Mouse (Mus musculus) A20 (cell line): Measurements from ENCODE around the gene Epha5.

Experiments used
- DNase-seq: peaks from one replicate; pipeline ENCODE4 v3.0.0-alpha.2; 2011; ENCODE audit warnings: low read depth, low spot score

Gene Epha5

DNA sequence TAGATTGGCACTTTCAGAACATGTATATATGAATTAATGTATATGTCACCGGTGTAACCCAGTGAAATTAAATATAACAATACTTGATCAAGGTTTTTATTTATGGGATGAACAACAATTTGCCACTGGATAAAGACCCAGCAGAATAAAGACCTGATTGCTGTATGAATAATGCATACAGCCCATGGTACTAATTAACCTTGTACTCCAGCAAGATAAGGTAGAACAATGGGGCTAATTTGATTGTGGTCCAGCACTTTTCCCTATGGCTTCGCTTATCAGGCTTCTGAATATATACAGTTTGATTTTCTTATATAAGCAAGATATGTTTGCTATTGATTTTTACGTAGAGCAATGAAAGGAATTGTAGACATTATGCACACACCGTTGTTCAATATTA is 103.6 kb downstream of the Epha5 start:
- DNase-seq = no peak

DNA sequence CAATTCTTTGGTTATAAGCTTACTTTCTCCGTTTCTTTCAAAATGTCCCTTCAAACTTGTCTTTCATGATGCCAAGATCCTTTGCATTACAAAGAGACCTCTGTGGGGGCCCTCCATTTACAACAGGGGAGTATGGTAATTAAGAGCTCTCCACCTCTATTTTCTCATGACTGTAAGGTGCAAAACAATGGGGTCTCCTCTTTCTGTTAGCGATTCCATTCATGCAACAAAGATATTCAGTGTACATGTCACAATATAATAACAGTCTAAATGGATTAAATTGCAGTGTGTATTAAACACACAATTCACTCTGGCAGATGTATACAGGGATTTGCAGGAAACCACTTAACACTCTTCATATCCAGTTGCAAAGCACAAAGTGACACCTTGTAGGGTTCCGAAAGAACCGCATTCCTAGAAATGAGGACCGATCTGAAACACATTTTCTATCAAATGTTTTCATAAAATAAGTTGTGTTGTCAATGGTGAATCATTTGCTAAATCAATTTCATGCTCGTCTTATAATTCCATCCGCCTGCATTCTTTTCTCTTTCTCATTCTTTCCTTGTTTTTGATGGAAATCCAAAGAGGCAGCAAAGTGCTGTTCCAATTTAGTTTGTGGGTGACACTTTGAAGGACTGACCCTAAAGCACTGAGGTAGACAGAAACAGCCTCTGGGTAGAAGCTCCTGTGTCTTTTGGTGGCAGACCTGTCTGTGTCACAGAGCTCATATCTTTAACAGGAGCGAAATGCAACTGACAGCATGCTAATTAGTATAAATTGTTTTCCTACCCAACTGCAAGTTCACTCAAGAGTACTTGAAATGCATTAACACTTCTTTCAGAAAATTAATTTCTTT is 118.1 kb downstream of the Epha5 start:
- DNase-seq = no peak

DNA sequence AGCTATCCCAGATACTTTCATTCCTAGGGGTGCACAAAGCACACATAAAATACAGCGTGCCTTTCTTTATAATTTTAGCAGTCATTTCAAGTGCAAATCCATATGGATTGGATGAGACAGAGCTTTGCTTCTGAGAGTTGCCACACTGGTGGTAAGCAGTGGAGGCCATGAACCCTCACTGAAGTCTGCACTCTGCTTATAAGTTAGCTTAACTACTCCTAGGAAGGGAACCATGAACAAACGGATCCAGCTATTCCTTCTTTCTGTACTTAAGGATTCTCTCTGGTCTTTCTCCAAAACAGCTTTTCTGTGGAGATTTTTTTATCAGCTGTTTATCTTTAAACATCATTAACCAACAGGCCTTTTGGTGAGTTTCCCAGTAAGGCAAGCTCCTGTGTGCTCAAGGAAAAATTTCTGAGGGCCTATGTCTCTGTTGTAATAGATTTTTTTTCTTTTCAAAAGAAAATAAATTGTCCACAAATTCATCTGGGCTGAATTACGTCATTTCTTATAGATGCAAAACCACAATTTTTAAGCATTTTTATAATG is 127.7 kb downstream of the Epha5 start:
- DNase-seq = no peak

DNA sequence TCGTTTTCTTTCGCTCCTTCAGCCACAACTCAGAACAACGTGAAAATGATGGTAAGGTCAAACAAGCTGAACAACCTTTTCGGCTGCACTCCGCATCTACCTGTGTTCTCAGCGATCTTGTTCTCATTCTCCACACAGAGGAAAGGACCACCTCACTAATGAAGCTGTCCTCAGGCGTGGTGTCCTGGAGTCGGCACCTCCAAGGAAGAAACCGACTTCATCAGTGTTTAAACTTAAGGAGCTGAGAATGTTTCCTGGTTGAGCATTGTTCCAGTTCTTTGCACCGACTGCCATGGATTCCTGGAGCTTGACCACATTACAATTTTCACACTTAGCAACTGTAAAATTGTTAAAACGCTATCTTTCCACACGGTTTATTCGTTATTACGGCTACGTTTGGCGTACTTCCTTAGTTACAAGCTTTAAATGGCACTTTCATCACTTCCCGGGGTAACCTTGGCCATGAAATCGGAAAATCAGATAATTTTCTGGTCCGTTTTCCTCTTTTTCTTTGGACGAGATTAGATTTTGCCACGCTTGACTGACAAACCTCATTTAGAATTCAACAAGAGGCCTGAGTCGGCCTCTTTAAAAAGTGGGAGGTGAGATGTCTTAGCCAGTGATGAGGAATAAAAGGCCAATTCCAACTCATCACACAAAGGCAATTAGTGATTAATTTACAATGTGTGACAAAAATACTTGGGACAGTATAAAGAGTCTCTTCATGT is 135.7 kb downstream of the Epha5 start:
- DNase-seq = no peak

DNA sequence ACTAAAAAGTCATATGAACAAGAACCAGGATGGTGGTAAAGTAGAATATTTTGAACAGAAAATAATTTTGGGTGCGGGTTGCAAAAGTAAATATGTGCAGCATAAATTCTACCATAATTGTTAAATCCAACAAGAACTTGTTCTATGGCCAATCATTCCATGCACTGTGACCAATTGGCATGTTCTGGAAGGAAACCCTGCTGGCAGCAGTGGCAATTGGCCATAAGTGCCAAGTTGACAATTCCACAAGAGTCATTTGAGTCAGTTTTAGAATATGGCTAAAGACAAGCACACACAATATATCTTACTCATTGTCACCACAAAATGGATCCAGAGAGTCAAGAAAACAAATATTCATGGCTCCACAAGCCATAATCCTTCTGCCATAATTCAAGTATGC is 140.2 kb downstream of the Epha5 start:
- DNase-seq = no peak

DNA sequence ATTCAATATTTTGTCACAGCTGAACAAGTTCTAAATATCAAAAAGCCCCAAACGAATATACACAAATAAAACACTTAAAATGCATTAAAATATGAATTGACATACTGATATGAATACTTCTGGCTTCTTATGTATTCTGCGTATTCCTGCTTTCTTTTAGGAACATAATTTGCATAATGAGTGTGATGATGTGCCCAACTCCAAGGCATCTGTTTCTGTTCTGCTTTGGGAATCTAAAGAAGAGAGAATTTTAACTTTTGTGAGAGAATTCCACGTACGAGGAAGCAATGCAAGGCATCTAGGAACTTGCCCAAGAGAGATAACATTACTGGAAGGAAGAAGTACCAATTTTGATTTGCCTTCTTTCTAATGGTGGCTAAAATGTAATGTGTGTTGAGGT is 151.8 kb downstream of the Epha5 start:
- no peak for DNase-seq

DNA sequence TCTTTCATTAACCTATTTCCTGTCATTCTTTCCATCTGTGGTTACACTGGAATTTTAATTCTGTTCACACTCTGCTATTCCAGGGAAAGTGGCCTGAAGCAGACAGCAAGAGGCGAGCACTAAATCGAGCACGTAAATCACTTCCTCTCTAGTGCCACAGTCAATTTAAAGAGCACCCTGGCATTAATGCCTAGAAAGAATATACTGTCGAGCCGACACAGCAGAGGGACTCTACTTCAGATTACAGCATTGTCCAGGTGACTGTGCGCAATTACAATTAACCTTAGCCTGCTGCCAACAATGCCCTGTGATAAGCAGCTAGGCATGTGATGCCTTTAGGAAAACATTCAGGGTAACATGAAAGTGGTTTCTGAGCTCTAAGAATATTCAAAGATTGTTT is 153.2 kb downstream of the Epha5 start:
- DNase-seq = no peak

DNA sequence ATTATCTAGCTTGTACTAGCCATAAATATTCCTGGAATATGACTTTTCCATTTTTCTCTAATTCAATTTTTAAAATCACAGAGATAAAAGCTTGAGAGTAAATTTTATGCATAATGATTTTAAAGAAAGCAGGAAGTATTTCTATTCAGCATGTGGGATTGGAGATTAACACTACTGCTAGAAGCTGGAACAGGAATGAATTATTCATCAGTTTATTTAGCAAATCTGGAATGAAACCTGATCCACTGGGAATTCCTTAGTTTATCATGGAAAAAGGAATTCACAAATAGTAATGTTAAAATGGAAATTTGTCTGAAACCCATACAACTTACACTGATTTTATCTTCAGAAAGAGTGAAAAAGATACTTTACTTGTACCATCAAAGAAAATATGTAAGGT is 187.2 kb downstream of the Epha5 start:
- DNase-seq = no peak

DNA sequence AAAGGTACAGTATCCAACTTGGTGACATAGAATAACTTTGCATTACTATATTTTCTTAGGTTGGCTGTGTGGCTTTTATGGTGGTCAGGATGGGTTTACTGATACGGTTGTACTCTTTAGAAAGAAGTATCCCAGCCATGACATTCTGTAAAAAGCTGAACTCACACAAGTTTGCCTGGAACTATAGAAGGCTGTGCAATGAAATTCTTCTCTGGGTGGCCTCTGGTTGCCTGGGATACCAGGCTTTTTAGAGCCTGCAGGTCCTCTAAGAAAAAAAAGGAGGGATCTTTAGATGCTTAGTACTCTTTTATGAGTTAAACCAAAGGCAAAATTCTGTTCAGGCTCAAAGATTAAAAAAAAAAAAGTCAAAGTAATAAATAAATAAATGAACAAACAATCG is 208.6 kb downstream of the Epha5 start:
- no peak for DNase-seq

DNA sequence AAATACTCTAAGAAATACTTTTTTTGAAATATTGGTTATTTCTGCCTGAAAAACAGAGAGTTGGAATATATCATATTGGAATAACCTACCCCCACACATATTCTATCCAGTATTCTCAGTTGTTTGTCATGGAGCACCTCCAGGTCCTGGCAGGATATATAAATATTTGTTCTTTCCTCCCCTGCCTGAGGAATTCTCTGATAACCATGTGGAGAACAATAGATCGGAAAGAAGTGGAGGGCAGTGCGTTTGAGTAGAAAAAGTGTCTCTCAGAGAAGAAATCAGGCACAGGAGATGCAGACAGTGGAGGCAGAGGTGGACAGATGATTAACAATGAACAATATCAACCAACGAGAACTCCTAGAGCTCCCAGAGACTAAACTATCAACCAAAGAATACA is 223.8 kb downstream of the Epha5 start:
- DNase-seq = no peak

DNA sequence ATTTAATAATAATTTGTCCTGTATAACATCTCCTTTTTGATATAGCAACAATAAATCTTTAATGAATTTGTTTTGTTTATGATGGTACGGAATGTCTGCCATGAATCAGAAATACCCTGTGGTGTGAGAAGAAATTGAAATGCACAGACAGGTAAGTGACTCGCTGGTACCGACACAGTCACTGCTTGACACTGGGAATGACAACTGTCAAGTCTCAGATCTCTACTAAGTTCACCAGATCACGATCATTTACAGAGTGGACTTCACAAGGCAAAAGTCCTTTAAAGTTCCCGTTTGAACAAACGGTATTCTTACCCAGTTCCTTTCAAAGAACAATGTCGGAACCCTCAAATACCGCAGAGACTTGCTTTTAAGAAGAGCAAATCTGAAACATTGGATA is 233.0 kb downstream of the Epha5 start:
- DNase-seq = no peak

DNA sequence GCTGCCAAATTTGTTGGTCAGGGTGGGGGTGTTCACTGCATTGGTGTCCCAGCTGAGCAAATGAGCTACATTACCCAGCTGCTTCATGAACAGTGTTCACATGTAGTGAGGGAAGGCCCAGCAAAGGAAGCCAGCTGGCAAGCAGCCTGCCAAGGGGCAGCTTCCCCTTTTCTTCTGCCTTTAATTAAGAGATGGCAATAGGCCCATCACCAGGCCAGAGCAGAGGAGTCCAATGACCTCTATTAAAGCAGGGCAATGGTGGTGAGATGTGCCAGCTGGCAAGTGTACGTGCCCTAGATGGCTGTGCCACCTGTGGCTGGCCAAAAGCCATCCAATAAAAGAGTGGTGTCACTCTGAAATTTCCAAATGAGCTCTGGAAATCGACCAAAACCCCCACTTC is 264.1 kb downstream of the Epha5 start:
- DNase-seq = peak; percentile 53

DNA sequence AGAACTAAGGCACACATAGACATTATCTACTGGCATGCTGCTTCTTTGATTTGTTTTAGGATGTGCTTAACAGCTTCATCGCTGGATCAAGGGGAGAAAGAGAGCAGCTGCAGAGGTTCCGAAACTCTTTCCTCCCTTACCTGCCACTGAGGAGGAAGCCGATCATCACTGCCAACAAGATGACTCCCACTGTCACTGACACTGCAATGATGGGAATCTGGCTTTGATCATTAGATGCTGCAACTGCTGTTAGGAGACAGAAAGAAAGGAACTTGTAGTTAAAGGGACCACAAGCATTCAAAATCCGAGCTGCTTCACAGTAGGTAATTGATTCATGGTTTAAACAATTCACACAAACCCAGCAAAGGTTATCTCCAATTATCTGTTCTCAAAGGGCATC is 275.0 kb downstream of the Epha5 start:
- DNase-seq = no peak

DNA sequence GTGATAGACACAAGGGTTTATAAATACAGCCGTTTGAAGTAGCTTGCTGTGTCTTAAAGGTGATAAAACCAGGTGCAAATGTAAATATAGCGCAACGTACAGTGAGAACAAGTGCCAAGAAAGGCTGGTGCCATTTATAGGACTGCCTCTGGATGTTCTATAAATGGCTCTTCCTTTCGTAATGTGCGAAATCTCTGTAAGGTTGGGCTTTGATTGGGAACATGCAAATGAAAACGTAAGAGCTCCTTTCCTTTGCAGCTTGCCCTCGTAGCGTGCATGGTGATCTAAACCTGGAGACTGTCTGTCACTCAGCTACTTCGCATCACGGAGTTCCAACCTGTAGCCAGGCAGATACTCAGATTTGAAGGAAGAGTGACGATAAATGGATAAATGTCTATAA is 321.2 kb downstream of the Epha5 start:
- no peak for DNase-seq

DNA sequence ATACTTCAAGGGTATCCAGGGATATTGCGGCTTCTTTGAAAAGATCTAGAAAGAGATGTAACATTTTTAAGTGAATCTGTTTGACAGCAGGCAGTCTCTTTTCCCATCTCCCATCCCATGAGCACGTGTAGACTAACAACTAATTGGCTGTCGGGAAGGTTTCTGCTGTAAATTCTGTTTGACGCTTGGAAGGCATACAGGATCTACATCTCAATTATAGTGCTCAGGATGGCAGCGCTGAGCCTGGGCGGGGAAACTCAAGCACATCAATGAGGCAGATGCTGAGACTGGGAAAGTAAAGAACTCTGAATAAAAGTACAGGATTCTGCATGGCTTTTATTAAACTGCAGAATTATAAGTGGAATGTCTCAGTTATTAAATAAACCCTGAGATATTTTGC is 335.9 kb downstream of the Epha5 start:
- no peak for DNase-seq

DNA sequence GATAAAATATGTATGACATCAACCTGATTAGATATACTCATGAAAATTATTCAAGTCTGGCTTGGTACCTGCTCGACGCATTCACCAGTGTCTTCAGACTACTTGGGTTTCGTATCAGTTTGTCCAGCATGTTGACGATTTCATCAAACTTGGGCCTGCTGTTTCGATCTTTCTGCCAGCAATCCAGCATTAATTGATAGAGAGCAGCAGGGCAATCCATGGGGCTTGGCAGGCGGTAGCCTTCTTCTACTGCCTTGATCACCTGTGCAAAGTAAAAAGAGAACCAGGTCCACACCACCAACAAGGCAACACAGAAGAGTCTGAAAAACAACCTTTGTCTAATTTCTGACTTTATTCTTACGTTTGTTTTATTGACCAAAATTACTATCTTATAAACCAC is 346.2 kb downstream of the Epha5 start:
- DNase-seq = no peak

DNA sequence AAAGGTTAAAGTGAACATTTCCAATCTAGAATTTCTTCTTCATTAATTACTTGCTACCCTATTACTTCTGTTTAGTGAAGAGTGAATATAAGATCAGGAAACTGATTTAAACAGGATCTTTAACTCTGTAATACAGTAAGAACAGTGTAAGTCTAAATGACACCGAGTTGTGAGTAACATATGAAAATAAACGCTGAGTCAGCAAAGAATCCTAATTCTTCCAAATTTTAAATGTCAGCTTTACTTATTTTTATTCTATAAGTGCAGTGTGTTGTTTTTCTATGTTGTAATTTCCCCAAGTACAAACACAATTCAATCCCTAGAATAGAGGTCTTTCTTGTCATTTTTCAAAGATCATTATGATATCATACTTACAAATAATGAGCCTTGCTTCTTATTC is 363.3 kb downstream of the Epha5 start:
- DNase-seq = no peak

DNA sequence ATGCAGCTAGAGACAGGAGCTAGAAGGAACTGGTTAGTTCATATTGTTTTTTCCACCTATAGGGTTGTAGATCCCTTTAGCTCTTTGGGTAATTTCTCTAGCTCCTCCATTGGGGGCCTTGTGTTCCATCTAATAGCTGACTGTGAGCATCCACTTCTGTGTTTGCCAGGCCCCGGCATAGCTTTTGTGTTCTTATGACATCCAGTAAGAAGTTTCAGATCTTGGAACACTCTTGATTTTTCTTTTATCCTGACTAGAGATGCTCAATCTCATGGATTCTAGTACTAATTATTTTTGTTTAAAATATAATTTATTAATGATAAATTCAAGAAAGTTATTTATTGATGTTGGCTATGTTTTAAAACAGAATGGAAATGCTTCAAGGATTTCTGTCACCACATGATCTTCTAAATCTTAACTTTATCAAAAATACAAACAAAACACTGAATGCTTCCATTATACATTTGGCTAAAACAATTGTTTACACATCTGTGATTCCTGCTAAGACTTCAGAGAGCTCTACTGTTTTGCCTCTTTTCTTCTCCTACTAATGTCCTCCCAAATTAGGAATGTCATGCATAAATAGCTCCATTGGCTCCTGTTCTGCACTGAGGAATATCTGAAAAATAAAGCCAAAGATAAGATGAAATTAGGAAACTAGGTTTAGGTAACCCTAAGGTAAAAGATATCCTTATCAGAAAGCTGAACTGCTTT is 379.8 kb downstream of the Epha5 start:
- DNase-seq = no peak
